Mouse (Mus musculus) adrenal gland, postnatal 25 days (tissue): ENCODE measurements around the gene Lrrtm4. TPM values are rescaled to one million over a fixed set of nuclear protein-coding genes. Genes with fewer than 3 reads are reported as not detected.

Experiments used
- DNase-seq: peaks from one replicate; pipeline ENCODE4 v3.0.0; 2021; ENCODE audit warnings: mixed read lengths
- long read RNA-seq: library from polyadenylated mRNA; stranded (forward); transcript quantifications from one replicate; pipeline ENCODE4 v2.0.0, GENCODE M21; 2021
- total RNA-seq: library from RNA; stranded (reverse); gene quantifications from 2 replicates; pipeline ENCODE4 v1.2.3, GENCODE M21; 2021

Lrrtm4 gene
- 2.5 and 3.4 TPM in 2 replicates for total RNA-seq
- long read RNA-seq, full-length matches to known transcripts = 2 of 2 reads
- long read RNA-seq, partial matches to known transcripts = 0 of 2 reads
- long read RNA-seq, other reads (novel, unspliced or antisense) = 0 of 2 reads

DNA sequence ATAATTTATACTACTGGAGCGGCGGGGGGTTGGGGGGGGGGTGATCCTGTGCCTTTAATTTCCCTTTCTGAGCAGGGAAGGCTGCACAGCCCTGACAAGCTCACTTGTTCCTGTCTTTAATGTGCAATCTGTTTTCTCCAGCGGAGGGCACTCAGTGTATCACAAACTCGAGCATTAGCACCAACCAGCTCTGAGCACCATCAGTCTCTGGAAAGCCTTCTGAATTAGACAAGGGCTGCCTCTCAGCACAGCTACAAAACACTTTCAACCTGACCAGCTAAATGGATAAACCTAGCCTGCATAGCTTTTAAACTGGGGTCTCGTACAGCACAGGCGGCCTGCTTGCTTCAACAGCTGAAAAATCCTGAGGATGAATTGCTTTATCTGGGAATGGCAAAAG, at the start of gene Lrrtm4:
Gene Lrrtm4 (plus strand): TSS at position 113 of the 400 bp plus-strand sequence.
- no peak for DNase-seq

DNA sequence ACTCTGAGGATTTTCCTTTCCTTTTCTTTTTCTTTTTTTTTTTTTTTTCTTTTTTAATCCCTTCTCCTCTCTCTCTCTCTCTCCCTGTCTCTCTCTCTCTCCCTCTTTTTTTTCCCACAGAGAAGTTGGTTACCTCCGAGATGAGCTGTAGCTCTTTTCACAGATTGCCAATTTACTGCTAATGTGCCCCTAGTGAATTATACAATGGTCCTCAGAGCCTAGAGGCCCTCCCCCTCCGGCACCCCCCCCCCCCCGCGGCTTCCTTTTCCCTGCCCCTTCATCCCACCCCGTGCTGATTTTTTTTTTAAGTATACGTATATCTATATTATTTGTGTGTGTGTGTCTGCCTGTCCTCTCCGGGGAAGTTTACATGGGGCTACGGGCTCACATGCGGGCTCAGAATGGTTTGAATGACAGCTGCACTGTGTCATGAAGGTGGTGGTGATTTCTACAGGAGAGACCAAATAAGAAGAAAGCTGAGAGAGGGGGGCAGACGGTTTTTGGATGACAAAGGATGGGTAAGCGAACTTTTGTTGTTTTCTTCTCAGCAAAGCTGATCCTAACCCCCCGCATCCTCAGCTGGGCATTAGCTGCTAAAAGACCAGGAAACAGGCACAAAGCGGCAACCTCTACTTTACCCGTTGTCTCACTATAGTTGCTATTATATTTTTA, 648 bp downstream of the Lrrtm4 start:
- DNase-seq = no peak

DNA sequence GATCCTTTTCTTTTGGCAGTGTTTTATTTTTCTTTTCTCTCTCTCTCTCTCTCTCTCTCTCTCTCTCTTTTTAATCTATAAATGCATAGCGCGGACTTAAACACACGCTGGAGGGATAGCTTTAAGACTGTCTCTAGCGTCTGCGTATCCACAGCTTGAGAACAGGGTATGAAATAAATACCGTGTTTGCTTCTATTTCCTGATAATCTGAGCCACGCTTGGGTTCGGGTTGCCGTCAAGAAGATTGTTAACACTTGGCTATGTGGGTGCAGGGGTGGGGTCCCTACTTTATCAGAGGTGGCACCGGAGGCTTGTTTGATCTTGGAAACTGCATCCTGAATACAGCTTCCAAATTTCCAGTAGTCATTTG, 1.2 kb downstream of the Lrrtm4 start:
- DNase-seq = no peak

DNA sequence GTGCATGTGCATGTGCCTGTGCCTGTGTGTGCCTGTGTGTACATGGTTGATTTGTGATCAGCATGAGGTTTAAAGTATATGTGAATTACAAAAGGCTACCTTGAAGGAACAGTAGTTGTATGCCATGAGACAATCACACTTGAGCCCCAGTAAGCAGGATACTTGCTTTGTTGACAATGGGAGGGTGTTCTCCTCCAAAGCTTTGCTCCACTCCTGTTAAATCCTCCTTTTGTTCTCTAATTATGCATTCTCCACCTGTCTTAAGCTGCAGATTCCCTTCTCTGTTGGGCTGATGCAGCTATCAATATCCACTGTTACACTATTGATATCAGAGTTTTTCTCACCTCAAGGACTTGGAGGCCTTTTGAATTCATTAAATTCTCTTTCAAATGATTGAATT, 38.2 kb downstream of the Lrrtm4 start:
- DNase-seq = no peak

DNA sequence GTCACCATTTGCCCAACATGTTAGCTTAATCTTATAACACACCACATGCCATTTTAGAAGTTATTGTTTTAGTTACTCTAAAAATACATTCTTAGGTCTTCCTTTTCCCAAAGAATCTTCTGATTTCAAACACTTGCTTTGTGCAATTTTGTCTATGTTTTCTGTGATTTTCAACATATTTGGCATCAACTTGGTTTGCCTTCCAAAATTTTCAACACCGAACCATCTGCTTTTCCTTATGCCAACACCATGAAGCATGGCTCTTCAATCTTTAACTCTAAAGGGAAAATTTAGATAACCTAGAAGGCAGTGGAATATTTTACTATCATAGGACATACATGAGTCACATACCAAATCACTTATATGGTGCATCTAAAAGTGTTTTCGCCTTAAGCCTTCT, 59.3 kb downstream of the Lrrtm4 start:
- no peak for DNase-seq

DNA sequence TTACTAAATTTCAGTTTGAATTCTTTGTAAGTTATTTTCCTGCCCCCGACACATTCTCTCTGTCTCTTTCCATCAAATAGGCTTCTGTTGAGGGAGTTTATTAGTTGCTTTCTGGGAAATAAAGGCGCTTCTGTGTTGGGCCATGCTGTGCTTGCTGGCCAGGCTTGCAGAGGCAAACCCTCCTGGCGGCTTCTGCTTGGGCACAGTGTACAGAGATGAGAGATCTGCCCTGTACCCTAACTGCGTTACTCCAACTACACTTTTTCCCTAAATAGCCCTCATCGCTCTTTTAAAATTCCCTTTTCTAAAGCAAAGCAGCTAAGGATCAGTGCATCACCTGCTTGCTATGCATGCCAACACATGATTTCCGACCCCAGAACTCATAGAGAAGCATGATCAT, 60.6 kb downstream of the Lrrtm4 start:
- DNase-seq = no peak

DNA sequence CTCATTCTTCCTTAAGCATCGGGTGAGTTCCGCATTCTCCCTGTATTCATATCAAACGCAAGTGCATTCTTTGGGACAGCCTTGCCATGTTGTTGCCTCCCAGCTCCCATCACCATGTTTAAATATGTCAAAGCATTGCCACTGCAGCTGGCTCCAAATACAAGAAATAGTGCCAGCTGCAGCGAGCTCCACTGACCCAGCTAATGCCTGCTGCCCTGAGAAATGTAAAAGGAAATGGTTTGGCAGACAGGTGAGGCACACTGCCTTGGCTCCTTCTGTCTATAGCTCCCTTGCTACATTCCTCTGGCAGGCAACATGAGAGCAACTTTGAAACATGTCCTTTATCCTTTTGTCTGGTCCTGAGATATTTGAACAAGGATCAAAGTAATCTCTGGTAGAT, 76.2 kb downstream of the Lrrtm4 start:
- no peak for DNase-seq

DNA sequence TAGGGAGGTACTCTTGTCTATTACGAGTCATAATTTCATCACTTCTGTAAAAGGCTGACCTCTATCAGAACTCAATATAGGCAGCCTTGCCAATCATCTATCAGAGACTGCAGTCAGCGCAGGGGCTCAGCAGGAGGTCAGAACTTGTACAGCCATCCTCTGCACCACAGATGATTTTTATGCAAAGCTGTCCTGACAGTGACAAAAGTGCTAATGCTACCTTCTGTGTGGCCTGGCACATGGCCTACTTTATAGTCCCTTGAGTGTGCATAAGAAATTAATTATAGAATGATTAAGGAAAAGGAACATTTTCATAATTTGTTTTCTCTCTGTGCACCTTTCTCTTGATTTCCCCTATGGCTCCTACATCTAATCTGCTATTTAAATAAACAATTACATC, 86.7 kb downstream of the Lrrtm4 start:
- no peak for DNase-seq

DNA sequence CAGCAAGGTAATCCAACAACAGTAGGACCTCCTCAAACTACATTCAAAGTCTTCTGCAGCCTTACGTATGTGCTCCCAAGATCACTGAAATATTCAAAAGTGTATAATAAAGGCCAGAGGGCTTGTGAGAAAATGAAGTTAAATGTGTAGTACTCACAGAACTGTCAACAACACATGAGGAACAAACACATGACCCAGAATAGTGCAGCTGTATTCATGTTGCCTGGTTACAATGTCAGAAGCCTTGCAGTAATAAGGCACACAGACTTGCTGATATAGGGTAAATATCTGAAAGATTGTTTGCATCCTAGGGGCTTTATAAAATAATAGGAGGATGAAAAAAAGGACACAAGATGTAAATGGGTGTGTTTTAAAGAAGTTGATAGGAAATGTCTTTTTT, 87.2 kb downstream of the Lrrtm4 start:
- DNase-seq = no peak

DNA sequence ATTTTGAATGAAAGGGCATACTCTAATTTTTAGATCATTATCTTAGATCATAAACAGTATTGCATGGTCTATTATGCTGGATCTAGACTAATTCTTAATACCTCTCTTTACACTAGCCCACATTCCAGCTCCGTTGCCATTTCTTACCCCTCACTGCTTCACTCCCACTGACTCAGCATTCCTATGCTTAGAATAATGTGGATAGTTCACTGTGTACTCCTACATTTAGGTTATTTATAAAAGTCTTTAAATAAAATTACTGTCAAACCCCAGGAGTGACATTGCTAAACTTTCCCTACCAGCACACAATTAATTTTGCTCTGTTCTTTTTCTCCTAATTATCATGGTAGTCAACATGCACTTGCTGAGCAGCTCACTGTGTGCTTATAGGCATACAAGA, 107.7 kb downstream of the Lrrtm4 start:
- no peak for DNase-seq

DNA sequence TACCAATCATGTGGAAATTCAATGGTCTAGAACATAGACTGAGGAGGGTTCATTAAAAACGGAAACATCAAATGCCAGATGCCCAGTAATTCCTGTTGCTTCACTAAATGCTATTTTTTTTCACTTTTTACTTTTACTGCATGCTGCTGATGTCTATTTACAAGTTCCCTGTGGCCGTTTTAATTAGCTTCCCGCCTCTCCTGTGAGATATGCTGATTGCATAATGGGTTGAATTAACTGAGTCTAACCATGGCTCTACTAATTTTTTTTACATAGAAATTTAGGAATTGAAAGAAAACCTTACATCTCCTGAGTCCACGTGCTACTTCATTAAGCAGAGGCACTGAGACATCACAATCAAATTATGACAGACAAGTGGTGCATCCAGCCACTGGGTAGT, 143.9 kb downstream of the Lrrtm4 start:
- DNase-seq = no peak

DNA sequence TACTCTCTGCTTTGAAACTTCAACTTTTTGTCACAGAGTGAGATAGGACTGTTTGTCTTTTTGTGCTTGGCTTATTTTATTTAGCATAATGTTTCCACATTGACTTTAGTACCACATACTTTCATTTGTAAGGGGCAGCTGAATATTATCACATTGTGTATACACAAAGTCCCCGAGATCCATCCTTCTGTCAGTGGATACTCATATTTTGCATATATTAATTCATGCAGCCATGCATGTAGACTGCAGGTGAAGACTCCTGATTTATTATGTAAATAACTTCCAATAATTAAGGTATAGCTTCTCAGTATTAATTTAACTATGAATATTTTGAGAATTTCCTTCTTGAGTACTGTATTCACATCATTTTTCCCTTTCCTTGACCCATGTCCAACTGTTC, 163.2 kb downstream of the Lrrtm4 start:
- DNase-seq = no peak

DNA sequence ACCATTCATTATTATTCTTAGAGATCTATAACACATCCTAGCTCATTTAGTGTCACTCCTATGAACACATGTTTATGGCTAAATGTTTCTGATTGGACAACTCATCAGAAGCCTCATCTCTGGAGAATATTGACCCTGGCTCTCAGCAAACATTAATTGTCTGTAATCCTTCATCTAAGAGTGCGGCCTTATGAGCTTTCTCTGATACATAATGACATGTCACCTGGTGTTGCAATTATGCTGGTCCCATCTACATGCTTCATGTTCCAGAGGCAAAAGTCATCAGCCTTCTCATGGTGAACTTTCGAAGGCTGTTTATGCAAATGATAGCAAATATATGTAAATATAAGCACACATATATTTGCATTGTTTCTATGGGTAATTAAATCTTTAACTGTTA, 163.7 kb downstream of the Lrrtm4 start:
- no peak for DNase-seq

DNA sequence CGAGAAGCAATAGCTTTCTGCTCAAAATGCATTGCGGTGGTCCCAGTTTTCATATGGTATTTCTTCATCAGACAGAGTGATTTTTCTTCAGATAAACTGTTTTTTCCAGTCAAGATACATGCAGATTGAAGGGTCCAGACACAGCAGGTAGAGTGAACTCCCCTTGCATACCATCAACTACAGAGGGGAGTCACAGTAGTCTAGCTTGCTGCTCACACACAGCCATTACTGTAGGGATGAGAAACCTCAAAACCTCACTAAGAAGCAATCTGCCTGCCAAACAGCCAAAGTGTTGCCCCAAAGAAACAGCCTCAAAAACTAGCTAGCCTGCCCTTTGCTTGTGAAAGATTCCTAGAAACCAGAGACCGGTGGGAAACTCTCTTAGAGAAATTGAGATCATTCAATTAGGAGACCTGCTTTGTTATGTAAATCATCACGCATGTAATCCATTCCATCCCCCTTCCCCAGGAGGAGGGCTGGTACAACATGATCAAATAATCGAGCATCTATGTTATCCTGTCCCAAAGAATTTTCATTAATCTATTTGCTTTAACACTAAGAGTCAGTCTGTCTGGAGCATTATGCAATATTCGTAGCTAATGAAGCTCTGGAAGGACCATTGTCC, 166.9 kb downstream of the Lrrtm4 start:
- DNase-seq = no peak

DNA sequence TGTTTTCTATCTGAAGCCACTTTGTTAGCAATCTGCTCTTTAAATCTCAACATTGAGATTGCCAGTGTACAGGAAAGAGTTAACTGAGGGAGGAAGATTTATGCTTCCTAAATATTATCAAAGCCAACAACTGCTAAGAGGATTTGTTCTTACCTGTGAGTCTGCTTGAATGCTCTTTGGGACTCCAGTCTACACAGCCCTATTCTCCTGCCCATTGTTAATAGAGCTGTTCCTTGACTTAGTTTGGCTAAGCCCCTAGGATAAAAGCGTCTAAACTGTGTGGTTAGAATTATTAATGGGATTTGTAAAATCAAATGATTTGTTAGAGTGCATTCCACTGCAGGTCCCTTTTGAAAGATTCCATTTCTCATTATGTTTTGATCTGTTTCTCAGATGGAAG, 168.1 kb downstream of the Lrrtm4 start:
- no peak for DNase-seq

DNA sequence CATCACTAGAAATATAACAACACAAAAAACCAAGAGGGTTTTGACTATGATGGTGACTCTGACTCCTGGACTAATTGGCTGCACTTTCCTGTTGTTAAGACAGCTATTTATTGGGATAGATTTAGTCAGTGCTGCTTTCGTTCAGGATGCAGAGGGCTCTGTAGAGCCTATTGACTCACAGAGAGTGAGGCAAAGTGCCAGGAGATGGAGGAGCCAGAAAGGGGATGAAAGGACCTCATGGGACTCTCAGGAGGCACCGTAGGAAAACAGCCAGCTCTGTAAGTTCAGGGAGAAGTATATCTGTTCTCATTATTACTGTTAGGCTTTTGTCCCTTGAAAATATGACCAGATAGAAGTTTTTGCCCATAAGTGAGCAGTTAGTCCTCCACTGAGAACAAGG, 190.8 kb downstream of the Lrrtm4 start:
- no peak for DNase-seq

DNA sequence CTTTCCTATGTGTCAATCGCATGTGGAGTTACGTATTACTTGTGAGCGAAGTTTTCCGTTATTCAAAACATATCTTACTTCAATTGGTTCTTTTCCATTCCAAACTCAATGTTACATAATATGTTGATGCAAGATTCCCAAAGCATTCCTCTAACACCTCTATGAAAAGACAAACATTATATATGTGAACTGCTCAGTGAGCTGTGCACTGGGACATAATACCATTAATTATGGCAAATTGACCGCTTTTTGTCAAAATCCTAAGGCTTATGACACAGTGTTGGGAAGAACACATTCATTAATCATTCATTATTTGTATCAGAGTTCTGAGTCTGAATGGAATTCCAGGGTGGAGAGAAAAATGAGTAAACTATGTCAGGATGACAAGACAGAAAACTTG, 191.6 kb downstream of the Lrrtm4 start:
- no peak for DNase-seq

DNA sequence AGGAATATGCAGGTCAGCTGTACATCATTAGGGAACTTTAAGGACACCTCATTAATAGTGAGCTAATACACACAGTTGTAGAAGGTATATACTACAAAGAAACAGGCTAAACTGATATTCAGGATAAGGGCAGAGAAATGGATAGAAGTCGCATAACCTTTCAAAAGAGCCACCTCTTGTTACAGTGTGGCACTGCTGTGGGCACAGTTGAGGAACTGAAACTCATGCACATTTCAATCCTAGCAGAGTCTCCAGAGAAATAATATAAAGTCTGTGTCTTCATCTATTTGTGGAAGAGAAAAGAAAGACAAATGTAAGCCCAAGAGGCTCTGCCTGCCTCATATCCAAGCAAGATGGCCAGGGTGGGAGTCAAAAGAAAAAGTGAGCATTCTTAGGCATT, 242.9 kb downstream of the Lrrtm4 start:
- DNase-seq = no peak

DNA sequence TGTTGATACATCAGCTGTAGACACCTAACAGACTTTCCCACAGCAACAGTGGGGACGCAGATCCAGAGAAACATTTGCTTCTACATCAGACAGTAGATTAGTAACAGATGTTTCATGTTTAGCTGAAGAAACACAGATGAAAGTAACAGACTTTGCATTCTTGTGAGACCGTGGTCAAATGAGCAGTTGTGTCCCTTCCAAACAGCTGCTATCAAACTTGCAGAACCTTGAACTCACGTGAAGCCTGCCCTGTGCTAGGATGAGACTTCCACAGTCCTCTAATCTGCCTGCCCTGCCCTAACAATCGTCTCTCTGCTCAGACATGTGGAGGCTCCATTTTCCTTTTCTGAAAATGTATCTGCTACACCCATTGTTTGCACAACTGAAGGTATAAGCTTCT, 245.3 kb downstream of the Lrrtm4 start:
- DNase-seq = no peak

DNA sequence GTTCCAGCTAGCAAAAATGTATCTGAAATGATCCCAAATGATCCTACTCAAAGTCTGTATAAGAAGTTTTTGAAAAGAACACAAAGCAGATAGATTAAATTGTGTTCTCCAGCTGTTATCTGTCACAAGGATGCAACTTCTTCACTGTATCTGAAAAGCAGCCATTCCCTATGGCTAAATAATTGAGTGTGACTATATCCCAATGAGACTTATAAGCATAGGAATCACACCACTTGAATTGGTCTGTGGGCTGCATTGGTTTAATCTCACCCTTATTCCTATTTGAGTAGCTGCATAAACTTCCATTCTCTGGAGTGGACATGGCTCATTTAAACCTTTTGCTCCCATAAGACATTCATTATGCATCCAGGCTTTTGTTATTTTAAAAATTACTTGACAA, 245.9 kb downstream of the Lrrtm4 start:
- no peak for DNase-seq

DNA sequence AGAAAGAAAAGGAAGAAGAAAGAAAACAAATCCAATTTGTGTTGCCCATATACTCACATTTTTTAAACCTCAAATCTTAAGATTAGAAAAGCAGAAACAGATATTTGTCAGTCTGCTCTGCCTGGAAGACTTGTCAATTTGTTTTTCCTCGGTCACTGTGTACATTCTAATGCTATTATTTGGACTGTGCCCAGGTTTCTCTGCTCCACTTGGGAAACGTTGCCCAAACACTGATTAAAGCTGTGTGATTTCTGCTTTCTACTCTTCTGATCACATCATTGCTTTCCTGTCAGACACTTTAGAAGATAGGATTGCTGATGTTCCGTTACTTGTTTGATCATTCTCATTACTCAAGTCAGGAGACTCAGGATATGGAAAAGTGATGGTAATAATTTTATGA, 247.1 kb downstream of the Lrrtm4 start:
- no peak for DNase-seq

DNA sequence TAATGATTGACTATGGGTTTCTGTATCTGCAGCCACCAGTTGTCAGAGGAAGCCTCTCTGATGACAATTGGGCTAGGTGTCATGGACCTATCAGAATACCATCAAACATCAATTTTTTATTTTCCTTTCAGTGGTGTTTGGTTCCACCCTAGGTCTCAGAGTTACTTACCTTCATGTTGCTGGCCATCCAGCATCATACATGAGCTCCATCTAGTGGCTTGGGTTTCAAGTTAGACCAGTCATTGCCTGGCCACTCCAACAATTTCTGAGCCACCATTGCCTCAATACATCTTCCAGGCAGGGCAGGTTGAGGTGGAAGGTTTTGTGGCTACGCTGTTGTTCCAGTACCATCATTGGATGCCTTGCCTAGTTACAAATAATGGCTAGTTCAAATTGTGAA, 268.3 kb downstream of the Lrrtm4 start:
- no peak for DNase-seq

DNA sequence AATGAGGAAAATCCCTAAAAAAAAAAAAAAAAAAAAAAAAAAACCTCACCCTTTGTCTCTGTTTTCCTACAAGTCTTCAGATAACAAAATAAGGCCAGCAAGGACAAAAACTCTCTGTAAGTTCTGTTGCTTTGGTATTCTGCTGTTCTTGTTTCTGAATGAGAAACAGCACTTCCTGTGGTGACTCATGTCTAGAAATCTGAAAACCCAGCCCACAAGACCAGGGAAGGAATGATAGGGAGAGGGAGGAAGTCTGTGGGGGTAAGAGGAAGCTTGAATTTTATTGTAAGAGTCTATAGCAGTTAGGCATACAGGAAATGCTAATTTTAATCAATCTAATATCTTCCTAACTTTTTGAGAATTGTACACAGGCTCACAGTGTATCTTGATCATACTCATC, 283.2 kb downstream of the Lrrtm4 start:
- DNase-seq = no peak

DNA sequence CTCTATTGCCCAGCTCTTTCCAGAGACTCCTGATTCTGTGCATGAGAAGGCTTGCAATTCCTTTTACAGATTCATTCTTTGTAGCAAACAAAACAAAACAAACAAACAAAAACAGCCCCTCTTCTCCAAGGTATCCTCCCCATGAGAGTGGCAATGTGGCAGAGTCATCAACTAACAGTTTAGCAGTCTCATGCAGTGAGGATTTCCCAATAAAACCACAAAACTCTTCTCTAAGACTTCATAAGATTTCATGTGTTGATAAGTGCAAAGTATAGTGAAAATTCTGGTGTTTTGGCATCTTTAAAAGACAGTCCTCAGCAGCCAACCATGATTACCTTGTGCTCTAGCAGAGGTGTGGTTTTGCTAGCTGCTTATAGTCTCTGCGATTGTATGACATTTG, 284.9 kb downstream of the Lrrtm4 start:
- no peak for DNase-seq
